Mouse (Mus musculus): ENCODE results near the gene Ube2cbp. TPM values are rescaled to one million over a fixed set of nuclear protein-coding genes. Genes with fewer than 3 reads are reported as not detected.

Ube2cbp gene
- polyA plus RNA-seq, 1 experiment: 1.1 TPM

DNA sequence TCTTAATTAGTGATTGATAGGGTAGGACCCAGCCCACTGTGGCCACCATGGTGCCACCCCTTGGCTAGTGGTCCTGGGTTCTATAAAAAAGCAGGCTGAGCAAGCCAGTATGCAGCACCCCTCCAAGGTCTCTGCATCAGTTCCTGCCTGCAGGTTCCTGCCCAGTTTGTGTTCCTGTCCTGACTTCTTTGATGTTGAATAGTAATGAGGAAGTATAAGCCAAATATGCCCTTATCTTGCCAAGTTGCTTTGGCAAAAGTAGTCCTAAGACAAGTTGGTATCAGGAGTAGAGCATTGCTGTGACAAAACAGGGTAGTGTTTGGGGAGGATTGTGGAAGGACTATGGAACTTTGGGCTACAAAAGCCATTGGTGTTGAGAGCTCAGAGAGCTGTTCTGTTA, 73.3 kb downstream of the Ube2cbp start:
- Histone ChIP-seq H3K36me3 (ENCODE audit: control insufficient read depth, insufficient read depth, low read length) (no peaks in the 10 kb centered on the region), H3K4me1 (ENCODE audit: control insufficient read depth, insufficient read depth, insufficient read length, low read length) (no peaks in the 10 kb centered on the region), H3K27ac (ENCODE audit: insufficient read depth, low read depth, low read length) (no peak overlapping the region), H3K4me3 (ENCODE audit: low read depth, low read length) (no peak overlapping the region), H3K27me3 (ENCODE audit: control insufficient read depth, insufficient read depth, low read length) (no peaks in the 10 kb centered on the region)
- no peak for TF ChIP-seq CTCF (IDR thresholded peaks at IDR 0.05; ENCODE audit: extremely low read depth, insufficient read length, insufficient replicate concordance, low read depth, low read length)
- no peak for TF ChIP-seq POLR2A (IDR thresholded peaks at IDR 0.05; ENCODE audit: low read depth, low read length)

DNA sequence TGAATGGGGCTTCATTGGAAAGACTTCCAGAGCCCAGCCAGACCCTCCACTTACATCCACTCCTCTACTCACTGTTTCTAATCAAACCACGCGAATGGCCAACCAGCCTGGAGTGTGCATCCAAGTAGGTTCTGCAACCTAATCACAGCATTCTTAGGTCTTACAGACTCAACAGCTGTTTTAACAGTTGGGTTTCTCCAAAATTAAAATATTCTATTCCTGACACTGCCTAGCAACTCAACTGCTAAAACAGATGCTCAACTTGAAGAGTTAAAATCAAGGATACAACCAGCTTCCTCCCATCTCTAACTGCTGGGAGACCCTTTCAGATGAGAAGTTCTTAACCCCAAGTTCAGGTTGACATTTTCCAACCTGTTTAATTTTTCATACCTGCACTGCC, 74.0 kb downstream of the Ube2cbp start:
- TF ChIP-seq CTCF (IDR thresholded peaks at IDR 0.05; ENCODE audit: extremely low read depth, insufficient read length, insufficient replicate concordance, low read depth, low read length) (no peak), POLR2A (IDR thresholded peaks at IDR 0.05; ENCODE audit: low read depth, low read length) (no peak)
- no peaks in the 10 kb centered on the region for H3K36me3 ChIP-seq (ENCODE audit: control insufficient read depth, insufficient read depth, low read length)

DNA sequence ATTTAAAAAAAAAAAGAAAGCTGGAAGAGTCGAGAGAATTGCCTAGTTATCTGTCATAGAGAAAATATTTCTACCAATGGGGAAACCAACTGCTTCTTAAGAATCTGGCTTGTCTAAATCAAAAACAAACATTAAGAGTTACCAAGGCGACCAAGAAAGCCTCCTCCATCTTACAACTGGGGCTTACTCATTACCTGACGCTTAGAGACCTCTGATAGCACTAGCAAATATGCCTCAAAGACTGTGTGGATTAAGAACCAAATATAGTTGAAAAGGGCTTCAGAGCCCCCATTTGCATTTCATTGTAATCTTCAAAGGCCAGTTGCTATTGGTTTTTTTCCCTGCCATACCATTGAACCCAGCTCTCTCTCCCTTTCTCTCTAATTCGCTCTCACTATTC, 76.2 kb downstream of the Ube2cbp start:
- no peaks in the 10 kb centered on the region for H3K4me1 ChIP-seq (ENCODE audit: control insufficient read depth, insufficient read depth, insufficient read length, low read length)
- TF ChIP-seq POLR2A (IDR thresholded peaks at IDR 0.05; ENCODE audit: low read depth, low read length): no peak
- no peak for TF ChIP-seq CTCF (IDR thresholded peaks at IDR 0.05; ENCODE audit: extremely low read depth, insufficient read length, insufficient replicate concordance, low read depth, low read length)

More for the DNA sequence above, 74.0 kb downstream of the Ube2cbp start:
- Histone ChIP-seq H3K27ac (ENCODE audit: insufficient read depth, low read depth, low read length) (no peak overlapping the region), H3K4me1 (ENCODE audit: control insufficient read depth, insufficient read depth, insufficient read length, low read length) (no peaks in the 10 kb centered on the region), H3K4me3 (ENCODE audit: low read depth, low read length) (no peak overlapping the region), H3K27me3 (ENCODE audit: control insufficient read depth, insufficient read depth, low read length) (no peaks in the 10 kb centered on the region)
- 92% methylated on average over 2 of the region's 2 CpGs for whole genome bisulfite sequencing

DNA sequence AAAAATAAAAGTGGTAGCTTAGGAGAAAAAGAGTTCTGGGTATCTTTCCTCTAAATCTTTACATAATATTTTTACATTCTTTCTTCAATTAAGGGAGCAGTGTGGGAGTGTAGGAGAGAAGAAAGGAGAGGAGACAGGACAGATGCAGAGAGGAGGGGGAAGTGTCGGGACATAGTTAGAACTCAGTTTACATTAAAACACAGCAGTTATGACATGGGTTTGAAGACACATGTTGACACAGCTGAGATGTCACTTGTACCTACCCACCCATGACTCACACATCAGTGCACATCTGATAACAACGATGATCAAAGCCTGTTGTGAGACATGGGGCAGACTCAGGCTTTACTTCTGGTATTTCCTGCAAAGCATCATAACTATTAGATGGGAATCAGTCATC, 87.8 kb downstream of the Ube2cbp start:
- H3K27me3 ChIP-seq (ENCODE audit: control insufficient read depth, insufficient read depth, low read length): no peaks in the 10 kb centered on the region
- no peak overlapping the region for H3K27ac ChIP-seq (ENCODE audit: insufficient read depth, low read depth, low read length)
- no peaks in the 10 kb centered on the region for H3K4me1 ChIP-seq (ENCODE audit: control insufficient read depth, insufficient read depth, insufficient read length, low read length)
- no peak overlapping the region for H3K4me3 ChIP-seq (ENCODE audit: low read depth, low read length)
- 43% methylated on average over 2 of the region's 2 CpGs for WGBS
- no peak for TF ChIP-seq CTCF (IDR thresholded peaks at IDR 0.05; ENCODE audit: extremely low read depth, insufficient read length, insufficient replicate concordance, low read depth, low read length)
- TF ChIP-seq POLR2A (IDR thresholded peaks at IDR 0.05; ENCODE audit: low read depth, low read length): no peak
- no peaks in the 10 kb centered on the region for H3K36me3 ChIP-seq (ENCODE audit: control insufficient read depth, insufficient read depth, low read length)

More for the DNA sequence above, 76.2 kb downstream of the Ube2cbp start:
- WGBS: 57% methylated on average over 4 of the region's 4 CpGs
- Histone ChIP-seq H3K36me3 (ENCODE audit: control insufficient read depth, insufficient read depth, low read length) (no peaks in the 10 kb centered on the region), H3K27ac (ENCODE audit: insufficient read depth, low read depth, low read length) (no peak overlapping the region), H3K27me3 (ENCODE audit: control insufficient read depth, insufficient read depth, low read length) (no peaks in the 10 kb centered on the region), H3K4me3 (ENCODE audit: low read depth, low read length) (no peak overlapping the region)

DNA sequence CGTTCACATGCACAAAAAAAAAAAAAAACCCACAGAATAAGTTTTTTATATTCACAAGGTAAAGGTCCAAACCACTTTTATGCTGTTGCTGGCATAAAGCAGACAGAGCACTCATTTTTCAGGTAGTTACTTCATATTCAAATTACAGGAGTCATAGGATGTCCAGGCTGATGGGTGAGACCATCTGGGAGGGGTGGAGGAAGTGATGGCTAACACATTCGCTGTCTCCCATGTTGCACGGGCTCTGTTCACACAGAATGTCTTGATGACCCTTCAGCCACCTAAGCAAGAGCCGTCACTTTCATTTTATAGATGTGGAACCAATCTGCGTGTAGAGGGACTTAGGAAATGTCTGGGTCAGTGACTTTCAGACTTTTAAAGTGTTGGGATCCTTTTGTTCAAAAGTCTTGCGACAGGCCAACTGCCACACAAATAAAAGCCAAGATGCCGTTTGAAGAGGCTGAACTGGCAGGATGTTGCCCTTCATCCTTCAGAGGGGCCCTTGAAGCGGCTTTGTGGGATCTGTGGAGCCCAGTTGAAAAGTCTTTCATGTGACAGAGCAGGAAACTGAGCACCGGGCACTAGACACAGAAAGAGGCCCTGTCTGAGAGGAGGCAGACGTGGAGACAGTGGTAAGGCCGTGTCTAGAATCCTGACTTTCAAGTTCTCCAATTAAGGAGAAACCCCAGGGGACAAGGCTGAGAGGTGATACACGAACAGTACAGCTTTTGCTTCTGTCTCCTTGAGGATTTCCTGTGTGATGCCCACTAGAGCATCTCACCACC, 91.8 kb downstream of the Ube2cbp start:
- H3K4me3 ChIP-seq (ENCODE audit: low read depth, low read length): no peak overlapping the region
- TF ChIP-seq POLR2A (IDR thresholded peaks at IDR 0.05; ENCODE audit: low read depth, low read length) (no peak), CTCF (IDR thresholded peaks at IDR 0.05; ENCODE audit: extremely low read depth, insufficient read length, insufficient replicate concordance, low read depth, low read length) (no peak)
- H3K4me1 ChIP-seq (ENCODE audit: control insufficient read depth, insufficient read depth, insufficient read length, low read length): no peaks in the 10 kb centered on the region
- 80% methylated on average over 12 of the region's 12 CpGs for WGBS
- H3K27me3 ChIP-seq (ENCODE audit: control insufficient read depth, insufficient read depth, low read length): no peaks in the 10 kb centered on the region
- no peaks in the 10 kb centered on the region for H3K36me3 ChIP-seq (ENCODE audit: control insufficient read depth, insufficient read depth, low read length)
- no peak overlapping the region for H3K27ac ChIP-seq (ENCODE audit: insufficient read depth, low read depth, low read length)

DNA sequence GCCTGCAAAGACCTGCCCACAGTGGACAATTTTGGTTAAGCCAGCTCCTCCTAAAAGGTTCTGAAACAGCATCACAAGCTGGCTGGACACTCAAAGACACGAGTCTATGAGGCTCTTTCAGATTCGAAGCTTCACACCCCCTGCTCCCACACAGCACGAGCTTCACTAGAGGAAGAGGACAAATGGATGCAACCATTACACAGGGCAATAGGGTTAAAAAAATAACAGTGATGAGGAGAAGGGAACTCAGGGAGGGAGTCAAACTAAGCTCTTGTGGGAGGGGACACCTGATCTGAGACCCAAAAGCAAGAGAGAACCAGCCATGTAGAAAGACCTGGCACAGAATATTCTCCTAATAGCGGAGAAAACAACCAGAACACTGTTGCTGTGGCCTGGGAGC, 95.5 kb downstream of the Ube2cbp start:
- Histone ChIP-seq H3K27ac (ENCODE audit: insufficient read depth, low read depth, low read length) (no peak overlapping the region), H3K36me3 (ENCODE audit: control insufficient read depth, insufficient read depth, low read length) (no peaks in the 10 kb centered on the region), H3K4me3 (ENCODE audit: low read depth, low read length) (no peak overlapping the region), H3K27me3 (ENCODE audit: control insufficient read depth, insufficient read depth, low read length) (no peaks in the 10 kb centered on the region), H3K4me1 (ENCODE audit: control insufficient read depth, insufficient read depth, insufficient read length, low read length) (no peaks in the 10 kb centered on the region)
- TF ChIP-seq POLR2A (IDR thresholded peaks at IDR 0.05; ENCODE audit: low read depth, low read length) (no peak), CTCF (IDR thresholded peaks at IDR 0.05; ENCODE audit: extremely low read depth, insufficient read length, insufficient replicate concordance, low read depth, low read length) (no peak)
- 92% methylated on average over 4 of the region's 4 CpGs for WGBS

DNA sequence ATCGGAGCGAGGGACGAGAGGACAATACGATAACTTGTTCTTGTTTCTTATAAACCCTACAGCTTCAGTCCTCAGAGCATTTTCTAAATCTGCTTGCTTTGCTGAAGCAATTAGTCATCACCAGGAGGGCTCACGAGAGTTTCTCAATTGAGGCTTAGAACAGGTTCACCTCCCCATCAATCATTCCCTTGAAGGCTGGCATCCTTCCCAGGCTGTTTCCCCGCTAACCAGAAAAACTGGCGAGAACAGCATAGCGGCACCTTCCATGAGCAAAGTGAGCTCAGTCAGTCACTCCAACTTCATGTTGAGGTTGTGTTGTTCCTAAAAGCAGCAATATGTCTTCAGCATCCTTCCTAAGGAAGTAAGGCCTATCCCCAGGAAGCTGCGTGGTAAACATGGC, 104.2 kb downstream of the Ube2cbp start:
- H3K27ac ChIP-seq (ENCODE audit: insufficient read depth, low read depth, low read length): no peak overlapping the region
- no peaks in the 10 kb centered on the region; the same call in 1 of the 2 replicates for H3K27me3 ChIP-seq (ENCODE audit: control insufficient read depth, insufficient read depth, low read length)
- WGBS: 73% methylated on average over 9 of the region's 9 CpGs
- H3K4me1 ChIP-seq (ENCODE audit: control insufficient read depth, insufficient read depth, insufficient read length, low read length): no peaks in the 10 kb centered on the region
- H3K36me3 ChIP-seq (ENCODE audit: control insufficient read depth, insufficient read depth, low read length): no peaks in the 10 kb centered on the region
- no peak overlapping the region for H3K4me3 ChIP-seq (ENCODE audit: low read depth, low read length)
- no peak for TF ChIP-seq CTCF (IDR thresholded peaks at IDR 0.05; ENCODE audit: extremely low read depth, insufficient read length, insufficient replicate concordance, low read depth, low read length)
- TF ChIP-seq POLR2A (IDR thresholded peaks at IDR 0.05; ENCODE audit: low read depth, low read length): no peak

All from small intestine, adult 2 months (tissue).